Mouse (Mus musculus) CH12.LX (cell line): ENCODE results near the gene BC004004. TPM values are rescaled to one million over a fixed set of nuclear protein-coding genes. Genes with fewer than 3 reads are reported as not detected.
"Not testable (repeated sequence)": the region's sequence is repeated elsewhere in the genome, so short reads cannot be mapped to it uniquely, and the experiment has no call there.

Experiments used
- DNase-seq: peaks from one replicate; pipeline ENCODE4 v3.0.0-alpha.2; 2013; ENCODE audit errors: extremely low read depth
- H3K27ac ChIP-seq: 2 replicates; pipeline ENCODE4 v1.5.1; 2012; ENCODE audit warnings: low read depth, mild to moderate bottlenecking, control low read depth, moderate library complexity; ENCODE audit not compliant: insufficient read depth
- H3K27me3 ChIP-seq: replicated peaks from 2 replicates; pipeline ENCODE3; 2012; ENCODE audit warnings: inconsistent platforms
- H3K36me3 ChIP-seq, 2 experiments: replicated peaks in 1 of 2; 2 replicates each; pipeline versions ENCODE3 to v1.6.1; 2012; ENCODE audit warnings: inconsistent platforms in 1 of 2, low read length in 1 of 2, mild to moderate bottlenecking in 1 of 2, mixed read lengths in 1 of 2, moderate library complexity in 1 of 2; ENCODE audit not compliant: control insufficient read depth in 1 of 2, insufficient read depth in 1 of 2
- H3K4me1 ChIP-seq, 2 experiments: 2 replicates each; pipeline ENCODE4 v1.6.1; 2012; ENCODE audit warnings: inconsistent platforms in 1 of 2, moderate library complexity in 1 of 2; ENCODE audit not compliant: insufficient read depth in 2 of 2, control insufficient read depth in 1 of 2
- H3K4me2 ChIP-seq: 2 replicates; pipeline ENCODE4 v1.6.1; 2012; ENCODE audit warnings: low read depth, mild to moderate bottlenecking, control low read depth; ENCODE audit not compliant: poor library complexity, insufficient read depth, severe bottlenecking
- H3K4me3 ChIP-seq, 3 experiments: fragments of 150-350 bp in 1 of 3; sonication (generic) in 1 of 3; replicated peaks in 1 of 3; 2 replicates each; pipeline versions ENCODE3 to v1.5.1; 2011 to 2012; ENCODE audit warnings: low read depth in 2 of 3, low read length in 2 of 3, mild to moderate bottlenecking in 2 of 3, moderate library complexity in 2 of 3, control low read depth in 1 of 3, improper control_type of control experiment in 1 of 3, inconsistent platforms in 1 of 3, mixed read lengths in 1 of 3; ENCODE audit not compliant: poor library complexity in 1 of 3
- H3K79me2 ChIP-seq: replicated peaks from 2 replicates; pipeline ENCODE4 v1.6.1; 2012; ENCODE audit warnings: mild to moderate bottlenecking, moderate library complexity; ENCODE audit not compliant: control insufficient read depth, poor library complexity, insufficient read depth, severe bottlenecking; ENCODE audit errors: extremely low read depth
- H3K9ac ChIP-seq: 2 replicates; pipeline ENCODE4 v1.6.1; 2012; ENCODE audit warnings: low read depth, mild to moderate bottlenecking, control low read depth, moderate library complexity; ENCODE audit not compliant: insufficient read depth
- H3K9me3 ChIP-seq: replicated peaks from 2 replicates; pipeline ENCODE3; 2012; ENCODE audit warnings: low read length, inconsistent platforms, mixed read lengths
- CHD2 ChIP-seq: IDR thresholded peaks from 2 replicates; pipeline ENCODE4 v1.6.1; 2011; ENCODE audit warnings: low read length, improper control_type of control experiment
- CTCF ChIP-seq, 2 experiments: IDR thresholded peaks in 1 of 2; conservative IDR thresholded peaks in 1 of 2; 2 replicates each; pipeline ENCODE4 v1.5.1; 2011 to 2012; ENCODE audit warnings: low read depth in 2 of 2, low read length in 2 of 2, improper control_type of control experiment in 1 of 2, inconsistent platforms in 1 of 2, mild to moderate bottlenecking in 1 of 2, moderate library complexity in 1 of 2
- E2F4 ChIP-seq: IDR thresholded peaks from 2 replicates; pipeline ENCODE4 v1.6.1; 2011; ENCODE audit warnings: low read depth, low read length, improper control_type of control experiment; ENCODE audit not compliant: insufficient replicate concordance
- GABPA ChIP-seq: IDR thresholded peaks from 2 replicates; pipeline ENCODE4 v1.6.1; 2012; ENCODE audit warnings: low read depth, low read length, improper control_type of control experiment, inconsistent platforms; ENCODE audit not compliant: insufficient replicate concordance
- HCFC1 ChIP-seq: IDR thresholded peaks from 2 replicates; pipeline ENCODE4 v1.6.1; 2012; ENCODE audit warnings: low read depth, mild to moderate bottlenecking, inconsistent platforms, low read length, improper control_type of control experiment
- IRF4 ChIP-seq: IDR thresholded peaks from 2 replicates; pipeline ENCODE4 v1.6.1; 2014; ENCODE audit warnings: low read depth, mild to moderate bottlenecking, inconsistent platforms, low read length, improper control_type of control experiment
- JUN ChIP-seq: IDR thresholded peaks from 2 replicates; pipeline ENCODE4 v1.6.1; 2011; ENCODE audit warnings: low read depth, mild to moderate bottlenecking, low read length, improper control_type of control experiment, moderate library complexity; ENCODE audit not compliant: insufficient read depth
- KAT2A ChIP-seq: IDR thresholded peaks from 2 replicates; pipeline ENCODE4 v1.6.1; 2012; ENCODE audit warnings: low read length, improper control_type of control experiment, inconsistent platforms; ENCODE audit not compliant: insufficient replicate concordance
- MAFK ChIP-seq: IDR thresholded peaks from 2 replicates; pipeline ENCODE4 v1.6.1; 2011; ENCODE audit warnings: low read length, improper control_type of control experiment; ENCODE audit not compliant: insufficient replicate concordance
- MAZ ChIP-seq: IDR thresholded peaks from 2 replicates; pipeline ENCODE4 v1.6.1; 2012; ENCODE audit warnings: low read depth, mild to moderate bottlenecking, inconsistent platforms, low read length, improper control_type of control experiment, moderate library complexity
- PAX5 ChIP-seq: IDR thresholded peaks from 2 replicates; pipeline ENCODE4 v1.6.1; 2012; ENCODE audit warnings: low read length, inconsistent platforms, mixed read lengths
- POLR2A ChIP-seq: IDR thresholded peaks from 2 replicates; pipeline ENCODE4 v1.6.1; 2011; ENCODE audit warnings: low read depth, mild to moderate bottlenecking, improper control_type of control experiment, low read length
- POLR2AphosphoS2 ChIP-seq: IDR thresholded peaks from 2 replicates; pipeline ENCODE4 v1.6.1; 2011; ENCODE audit warnings: low read depth, low read length, improper control_type of control experiment
- RCOR1 ChIP-seq: conservative IDR thresholded peaks from 2 replicates; pipeline ENCODE4 v1.6.1; 2012; ENCODE audit warnings: low read depth, mild to moderate bottlenecking, inconsistent platforms, low read length, improper control_type of control experiment
- TCF12 ChIP-seq: IDR thresholded peaks from 2 replicates; pipeline ENCODE4 v1.6.1; 2014; ENCODE audit warnings: low read depth, mild to moderate bottlenecking, inconsistent platforms, low read length, improper control_type of control experiment
- UBTF ChIP-seq: IDR thresholded peaks from 2 replicates; pipeline ENCODE4 v1.6.1; 2012; ENCODE audit warnings: low read depth, mild to moderate bottlenecking, inconsistent platforms, low read length, improper control_type of control experiment, moderate library complexity
- USF2 ChIP-seq: conservative IDR thresholded peaks from 2 replicates; pipeline ENCODE4 v1.6.1; 2011; ENCODE audit warnings: low read depth, low read length, improper control_type of control experiment
- ZMIZ1 ChIP-seq: IDR thresholded peaks from 2 replicates; pipeline ENCODE4 v1.6.1; 2012; ENCODE audit warnings: low read depth, mild to moderate bottlenecking, inconsistent platforms, low read length, improper control_type of control experiment
- ZNF384 ChIP-seq: IDR thresholded peaks from 2 replicates; pipeline ENCODE4 v1.6.1; 2012; ENCODE audit warnings: low read depth, low read length, improper control_type of control experiment, inconsistent platforms
- dilution Hi-C: fragments of 300-500 bp; cut with MboI; formaldehyde crosslinking; loops from 2 replicates; pipeline ENCODE4 v1.14.3; 2020; ENCODE audit warnings: low sequenced_read_pairs; ENCODE audit not compliant: extremely low pct_unique_long_range_greater_than_20kb, extremely low pct_ligation_motif_present
- in situ Hi-C: fragments of 300-500 bp; cut with MboI; formaldehyde crosslinking; loops from 3 replicates; pipeline ENCODE4 v1.14.3; 2019; ENCODE audit warnings: low sequenced_read_pairs, low pct_ligation_motif_present, low pct_unique_long_range_greater_than_20kb, mixed read lengths
- polyA plus RNA-seq: library from polyadenylated mRNA; unstranded; fragments of >175 nt; gene quantifications from 2 replicates; pipeline ENCODE4 v1.2.1, GENCODE M21; 2012; ENCODE audit warnings: low read depth; ENCODE audit not compliant: insufficient read length
- total RNA-seq, 2 experiments: library from RNA; depleted of rRNA; stranded (reverse); fragments of 300-350 nt in 1 of 2; fragments of >200 nt in 1 of 2; gene quantifications; 2 replicates each; pipeline ENCODE4 v1.2.3; 2012 to 2014

The BC004004 gene
- total and polyA plus RNA-seq, 3 experiments = 67.9 to 89.1 (median 75.1) TPM

DNA sequence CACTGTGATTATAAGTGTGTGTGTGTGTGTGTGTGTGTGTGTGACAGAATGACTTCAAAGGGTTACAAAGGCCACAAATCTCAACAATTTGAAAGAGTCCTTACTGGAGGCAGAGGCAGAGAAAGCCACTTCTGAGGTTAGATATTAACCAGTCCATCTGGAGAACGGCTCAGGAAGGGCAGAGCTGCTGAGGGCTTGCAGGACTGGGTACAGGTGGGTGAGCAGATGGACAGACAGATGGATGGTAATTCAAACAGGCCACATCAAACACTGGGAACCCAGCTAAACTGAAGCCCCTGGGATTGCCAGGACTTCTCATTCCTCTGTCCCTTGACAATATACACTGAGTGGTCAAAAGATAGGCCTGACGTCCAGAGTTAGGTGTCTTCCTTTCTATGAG lies 80.4 kb downstream of the BC004004 start:
- Histone ChIP-seq H3K36me3 (peaks cover 8 to 16% of the 10 kb centered on the region in 2 experiments), H3K27ac (no peak overlapping the region), H3K4me3 (no peak overlapping the region), H3K79me2 (peaks cover 19% of the 10 kb centered on the region), H3K9me3 (no peaks in the 10 kb centered on the region), H3K4me1 (peaks cover 6 to 24% of the 10 kb centered on the region in 2 experiments), H3K9ac (no peak overlapping the region), H3K27me3 (no peaks in the 10 kb centered on the region), H3K4me2 (no peak overlapping the region)
- dilution Hi-C loops = no loop called here
- no peak for DNase-seq
- in situ Hi-C loops = no loop called here
- TF ChIP-seq POLR2AphosphoS2 (no peak), CTCF (conservative IDR thresholded peaks at IDR 0.05 in 1 of 2, IDR thresholded peaks at IDR 0.05 in 1 of 2; ENCODE audit: low read depth in 2 of 2, low read length in 2 of 2) (no peak), MAFK (no peak), UBTF (no peak), RCOR1 (no peak), ZMIZ1 (no peak), POLR2A (no peak), E2F4 (no peak), PAX5 (no peak), ZNF384 (no peak), KAT2A (no peak), MAZ (no peak), GABPA (no peak), USF2 (no peak), JUN (no peak), CHD2 (no peak), IRF4 (no peak), HCFC1 (no peak), TCF12 (no peak)

DNA sequence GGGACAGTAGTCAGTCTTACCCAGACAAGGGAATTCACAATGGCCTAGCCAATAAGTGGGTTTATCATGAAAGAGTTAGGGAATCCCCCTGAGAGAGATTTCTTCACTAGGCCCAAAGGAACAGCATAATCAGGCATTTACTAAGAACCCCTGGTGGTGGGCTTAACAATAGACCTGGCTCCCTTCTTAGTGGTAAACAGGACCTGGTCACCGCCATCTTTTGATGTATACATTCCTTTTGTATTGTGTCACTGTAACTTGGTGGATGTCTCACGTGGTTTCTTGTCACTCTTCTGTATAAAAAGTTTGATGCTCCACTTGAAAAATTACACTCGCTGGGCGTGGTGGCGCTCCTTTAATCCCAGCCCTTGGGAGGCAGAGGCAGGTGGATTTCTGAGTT lies 82.5 kb downstream of the BC004004 start:
- H3K4me2 ChIP-seq, H3K27ac ChIP-seq, H3K27me3 ChIP-seq, dilution Hi-C loops, DNase-seq, H3K4me3 ChIP-seq, H3K36me3 ChIP-seq, H3K9me3 ChIP-seq, H3K9ac ChIP-seq, in situ Hi-C loops: not testable (repeated sequence)
- peaks cover 14% of the 10 kb centered on the region for H3K79me2 ChIP-seq
- peaks cover 3 to 15% of the 10 kb centered on the region in 2 experiments; a peak in 3 of 4 replicates for H3K4me1 ChIP-seq
